Mouse (Mus musculus): ENCODE measurements around the gene Ptpn20. TPM values are rescaled to one million over a fixed set of nuclear protein-coding genes. Genes with fewer than 3 reads are reported as not detected.

Gene Ptpn20
- not detected for polyA plus RNA-seq (2017; shearing (Covaris generic))

DNA sequence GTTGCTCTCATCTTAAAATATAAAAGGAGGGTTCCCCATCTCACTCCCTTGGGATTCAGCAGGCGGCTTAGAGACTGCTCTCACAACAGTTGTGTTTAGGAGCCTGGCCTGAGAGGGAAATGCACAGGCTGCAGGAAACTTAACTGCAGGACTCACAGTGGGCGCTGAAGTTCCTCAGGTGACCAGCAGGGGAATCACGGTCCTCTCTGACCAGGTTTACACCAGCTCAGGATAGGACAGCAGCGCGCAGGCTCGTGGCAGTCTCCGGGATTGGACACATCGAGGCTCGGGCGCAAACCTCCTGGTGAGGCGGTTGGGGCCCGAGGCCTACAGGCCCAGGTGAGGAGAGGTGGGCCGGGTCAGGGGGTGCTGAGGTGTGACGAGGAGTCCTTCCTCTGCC lies at the start of gene Ptpn20:
Gene Ptpn20 (plus strand): TSS at position 257 of the 400 bp plus-strand sequence.

Other genes starting within 250 kb of the Ptpn20 start
- gene Mapk8, start 142.0 kb upstream of the Ptpn20 start, polyA plus RNA-seq (2017; shearing (Covaris generic)): 7.4 TPM
- gene Frmpd2, start 117.5 kb upstream of the Ptpn20 start, polyA plus RNA-seq (2017; shearing (Covaris generic)): not detected

Data from activated CD4-positive, CD25-positive, alpha-beta regulatory T cell, adult 9 weeks (primary cell).